Mouse (Mus musculus) left cerebral cortex, adult 11 months (tissue): ENCODE measurements at regions not wholly inside any gene's neighbourhood (a gene's known extent, or its start where the extent isn't known, plus 50 kb on each side); places are given as distances from the start of the nearest gene placed in this dataset.
A peak's percentile ranks its signal among the peaks of the same experiment; 100 is the strongest.

Experiments used
- DNase-seq: peaks from one replicate; pipeline ENCODE4 v3.0.0; 2022; ENCODE audit warnings: low spot score

DNA sequence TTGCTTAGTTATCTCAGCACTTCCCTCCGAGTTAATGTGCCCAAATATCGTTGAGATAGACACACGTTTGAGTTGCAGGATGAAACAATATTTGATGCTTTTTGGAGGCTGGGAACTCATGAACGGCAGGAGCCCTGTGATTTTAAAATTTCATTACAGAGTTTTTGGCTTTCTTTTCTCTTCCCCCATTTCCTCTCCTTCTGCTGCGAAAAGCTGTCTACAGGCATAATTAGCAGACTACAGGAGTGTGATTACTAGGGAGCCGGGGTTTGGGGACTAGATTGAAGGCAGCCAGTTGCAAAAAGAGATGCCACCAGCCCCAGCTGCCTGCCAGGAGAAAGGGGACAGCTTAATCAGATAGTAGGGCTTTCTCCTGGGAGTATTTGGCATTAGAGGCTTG lies 274.2 kb upstream of the Mki67 start:
- DNase-seq = no peak

DNA sequence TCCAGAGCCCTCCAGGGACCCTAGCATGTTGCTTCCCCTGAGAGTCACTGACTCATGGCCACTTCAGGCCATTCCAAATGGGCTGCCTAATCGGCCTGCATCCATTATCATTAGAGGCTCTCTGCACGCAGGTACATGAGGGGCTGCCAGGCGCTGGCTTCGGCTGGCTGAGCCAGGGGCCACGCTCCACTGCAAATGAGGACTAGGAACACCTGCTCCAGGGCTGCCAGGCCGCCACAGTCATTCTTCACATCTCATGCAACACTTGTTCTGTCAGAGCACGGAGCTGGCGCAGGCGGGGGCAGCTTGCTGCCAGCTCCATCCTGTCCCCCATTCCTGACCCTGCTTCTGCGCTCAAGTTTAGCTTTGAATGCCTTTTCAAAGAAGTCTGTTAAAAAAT lies 280.7 kb upstream of the Mki67 start:
- DNase-seq = no peak

DNA sequence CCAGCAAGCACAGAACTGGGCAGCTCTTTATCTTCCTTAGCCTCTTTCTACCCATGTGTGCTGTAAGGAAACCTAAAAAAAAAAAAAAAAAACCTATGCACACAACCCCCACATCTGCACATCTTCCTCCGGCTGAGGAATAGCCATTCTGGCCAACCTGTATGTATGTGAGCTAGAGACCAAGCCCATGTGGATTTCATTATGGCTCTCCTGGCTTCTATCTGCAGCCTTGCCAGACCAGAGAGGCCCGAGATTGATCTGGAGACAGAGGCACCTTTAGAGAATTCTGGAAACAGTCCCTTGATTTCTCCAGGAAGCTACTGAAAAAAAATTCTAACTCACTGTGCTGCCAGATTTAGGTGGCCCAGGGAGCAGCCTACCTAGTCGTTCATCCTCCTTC lies 281.5 kb upstream of the Mki67 start:
- DNase-seq = no peak

DNA sequence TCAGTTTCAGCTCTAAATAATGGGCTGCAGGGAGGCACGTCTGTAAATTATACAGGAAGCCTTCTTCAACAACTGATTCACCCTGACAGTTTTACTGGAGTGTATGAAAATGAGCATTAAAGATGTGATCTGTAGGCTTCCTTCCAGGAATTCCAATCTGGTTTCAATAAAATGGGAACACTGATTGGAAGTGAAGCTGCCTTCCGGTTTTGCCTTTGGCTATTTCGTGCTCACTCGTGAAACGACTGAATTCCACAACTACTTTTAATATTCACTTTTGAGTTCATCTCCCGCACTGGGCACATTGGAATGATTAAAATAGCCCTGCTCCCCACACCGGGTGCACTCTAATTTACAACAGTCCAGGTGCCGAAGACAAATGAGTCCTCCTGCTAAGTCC lies 286.2 kb upstream of the Mki67 start:
- no peak for DNase-seq

DNA sequence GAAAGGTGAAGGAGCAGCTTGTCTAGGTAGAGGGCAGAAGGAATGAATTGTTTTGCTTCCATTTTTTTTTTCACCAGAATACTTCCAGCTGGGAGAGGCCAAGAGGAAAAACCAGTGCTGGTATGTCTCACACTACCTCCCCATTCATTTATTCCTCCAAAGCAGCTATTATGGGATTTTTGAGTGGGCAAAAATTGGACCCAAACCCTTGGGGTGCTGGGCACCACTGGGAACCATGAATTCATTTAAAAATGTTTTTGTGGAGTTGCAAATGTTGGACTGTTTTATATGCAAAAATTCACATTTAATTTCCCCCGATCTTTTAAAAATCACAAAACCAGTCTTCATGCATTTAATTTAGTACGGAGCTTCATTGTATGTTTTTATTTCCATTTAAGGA lies 287.1 kb upstream of the Mki67 start:
- no peak for DNase-seq

DNA sequence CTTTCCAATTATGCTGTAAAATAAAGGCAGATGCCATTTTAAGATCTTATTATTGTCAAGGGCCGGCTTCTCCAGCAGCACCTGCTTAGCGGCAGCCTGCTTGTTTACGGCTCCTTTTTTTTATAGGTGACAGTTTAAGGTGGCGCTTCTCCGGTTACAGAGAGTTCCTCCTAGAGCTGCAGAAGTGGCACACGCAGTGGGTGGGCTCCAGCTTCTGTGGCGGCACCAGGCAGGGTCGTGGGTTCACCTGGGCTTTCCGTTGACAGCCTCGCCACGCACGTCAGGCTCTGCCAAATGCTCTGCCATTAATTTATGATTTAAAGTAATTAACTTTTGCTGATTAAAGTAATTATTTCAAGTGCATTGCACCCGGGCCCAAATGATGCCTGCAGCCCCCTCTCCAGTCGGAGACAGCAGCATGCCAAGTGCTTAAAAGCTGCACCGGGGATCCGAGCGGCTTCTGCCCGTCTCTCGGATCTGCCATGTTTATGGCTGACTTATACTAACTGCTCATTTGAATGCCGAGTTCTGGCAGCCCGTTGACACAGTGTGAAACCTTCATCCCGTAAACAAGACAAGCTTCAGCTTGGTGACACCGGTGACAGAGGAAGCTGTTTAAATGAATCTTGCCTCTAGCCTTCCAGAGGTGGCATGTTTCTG lies 291.8 kb upstream of the Mki67 start:
- DNase-seq = no peak

DNA sequence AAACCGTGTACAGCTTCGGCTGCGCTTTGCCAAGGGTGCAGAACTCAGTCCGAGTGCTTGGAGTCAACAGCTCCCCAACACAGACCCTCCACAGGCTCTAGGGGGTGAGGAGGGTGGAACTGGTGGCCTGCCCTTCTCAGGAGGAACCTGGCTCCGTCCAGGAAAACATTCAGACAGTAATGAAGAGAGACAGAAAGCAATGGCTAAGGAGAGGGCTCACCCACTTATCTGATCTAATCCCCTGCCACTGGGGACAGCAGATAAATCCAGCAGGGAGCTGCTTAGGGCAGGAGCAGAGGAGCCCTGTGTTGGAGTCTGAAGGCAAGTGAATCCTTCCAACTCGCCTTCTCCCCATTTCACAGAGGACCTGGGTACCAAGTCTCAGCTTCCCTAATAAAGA lies 292.3 kb upstream of the Mki67 start:
- DNase-seq = no peak

DNA sequence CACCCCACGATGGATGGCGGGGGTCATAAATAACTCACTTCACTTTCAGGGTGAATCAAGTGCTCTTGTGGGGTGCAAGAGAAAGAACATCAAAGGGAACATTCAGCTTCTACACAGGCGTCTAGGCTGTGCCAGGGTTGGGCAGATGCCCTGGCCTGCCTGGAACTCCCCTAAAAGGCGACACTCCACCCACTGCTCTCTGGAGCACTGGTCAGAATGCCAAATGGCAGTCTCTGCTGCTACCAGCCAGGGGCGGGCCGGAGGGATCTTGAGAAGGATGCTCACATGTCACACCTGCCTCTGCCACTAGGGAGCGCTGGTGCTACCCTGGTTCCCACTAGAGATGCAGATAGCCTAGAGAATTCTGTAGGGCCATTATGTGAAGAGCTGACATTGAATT lies 293.9 kb upstream of the Mki67 start:
- peak; percentile 64 for DNase-seq

DNA sequence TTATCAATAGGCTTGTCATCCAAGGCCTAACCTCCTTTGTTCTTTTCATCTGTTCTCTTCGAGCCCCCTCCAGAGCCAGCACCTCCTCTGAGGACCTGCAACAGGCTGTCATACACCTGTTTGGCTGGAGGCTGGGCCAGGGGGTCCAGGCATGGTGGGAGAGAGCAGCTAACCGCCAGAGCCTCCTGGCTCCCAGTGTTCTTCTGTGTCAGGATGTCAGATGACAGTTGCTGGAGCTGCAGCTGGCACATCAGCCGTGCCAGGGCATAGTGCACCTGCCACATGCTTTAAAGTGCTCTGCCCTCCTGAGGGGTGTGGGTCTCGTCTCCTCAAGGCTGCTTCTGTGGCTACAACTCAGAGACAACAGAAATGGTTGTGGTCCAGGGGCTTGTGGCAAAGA lies 298.5 kb upstream of the Mki67 start:
- DNase-seq = no peak

DNA sequence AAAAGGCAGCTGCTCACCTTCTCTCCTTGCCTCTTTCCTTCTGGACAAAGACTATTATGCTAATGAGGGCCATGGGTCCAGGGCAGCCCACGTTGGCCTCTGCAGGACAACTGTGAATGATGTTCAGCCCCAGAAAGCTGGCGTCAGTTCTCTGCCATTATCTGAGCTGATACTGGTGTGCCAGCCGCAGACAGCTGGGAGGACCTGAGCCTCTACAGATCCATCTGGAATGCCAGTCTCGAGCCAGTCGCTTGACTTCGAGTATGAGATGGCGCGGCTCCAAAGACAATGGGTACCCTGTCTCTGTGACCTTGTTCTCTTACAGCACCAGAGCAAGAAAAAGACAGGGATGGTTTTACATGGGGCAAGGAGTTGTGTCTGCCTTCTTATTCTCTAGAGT lies 300.8 kb upstream of the Mki67 start:
- DNase-seq = no peak

DNA sequence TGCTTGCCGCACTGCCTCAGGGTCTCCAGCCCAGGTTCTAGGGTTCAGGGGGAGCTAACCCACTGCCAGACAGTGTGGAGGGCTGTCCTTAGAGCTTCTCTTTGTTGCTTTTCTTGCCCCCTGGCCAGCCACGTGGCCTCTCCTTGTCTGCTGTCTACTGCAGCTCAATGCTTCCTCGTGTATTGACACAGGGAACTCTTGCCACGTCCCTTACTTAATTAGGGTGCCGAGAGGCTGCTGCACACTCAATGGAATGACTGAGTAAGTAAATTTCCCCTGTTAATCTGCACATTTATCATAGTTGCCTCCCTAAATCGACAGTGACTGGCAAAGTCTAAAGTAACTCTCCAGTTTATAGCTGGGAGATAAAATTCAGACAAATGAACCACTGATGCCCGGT lies 304.4 kb upstream of the Mki67 start:
- no peak for DNase-seq

DNA sequence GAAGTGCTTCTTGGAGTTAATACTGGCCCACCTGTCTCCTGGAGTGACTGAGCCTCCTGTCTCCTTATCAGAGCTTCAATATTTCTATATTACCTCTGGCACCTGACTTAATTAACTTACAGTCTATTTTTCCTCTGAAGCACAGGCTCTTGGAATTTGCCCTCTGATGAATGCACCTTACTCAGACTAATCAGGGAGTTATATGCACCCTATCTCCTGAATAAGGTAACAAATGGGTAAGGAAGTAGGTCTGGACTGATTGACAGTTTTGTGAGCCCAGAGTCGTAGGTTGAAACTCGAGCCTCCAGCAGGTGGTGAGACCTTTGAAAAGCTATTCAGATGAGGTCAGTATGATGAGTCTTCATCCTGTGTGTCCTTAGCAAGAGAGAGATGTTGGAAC lies 304.9 kb upstream of the Mki67 start:
- DNase-seq = no peak

DNA sequence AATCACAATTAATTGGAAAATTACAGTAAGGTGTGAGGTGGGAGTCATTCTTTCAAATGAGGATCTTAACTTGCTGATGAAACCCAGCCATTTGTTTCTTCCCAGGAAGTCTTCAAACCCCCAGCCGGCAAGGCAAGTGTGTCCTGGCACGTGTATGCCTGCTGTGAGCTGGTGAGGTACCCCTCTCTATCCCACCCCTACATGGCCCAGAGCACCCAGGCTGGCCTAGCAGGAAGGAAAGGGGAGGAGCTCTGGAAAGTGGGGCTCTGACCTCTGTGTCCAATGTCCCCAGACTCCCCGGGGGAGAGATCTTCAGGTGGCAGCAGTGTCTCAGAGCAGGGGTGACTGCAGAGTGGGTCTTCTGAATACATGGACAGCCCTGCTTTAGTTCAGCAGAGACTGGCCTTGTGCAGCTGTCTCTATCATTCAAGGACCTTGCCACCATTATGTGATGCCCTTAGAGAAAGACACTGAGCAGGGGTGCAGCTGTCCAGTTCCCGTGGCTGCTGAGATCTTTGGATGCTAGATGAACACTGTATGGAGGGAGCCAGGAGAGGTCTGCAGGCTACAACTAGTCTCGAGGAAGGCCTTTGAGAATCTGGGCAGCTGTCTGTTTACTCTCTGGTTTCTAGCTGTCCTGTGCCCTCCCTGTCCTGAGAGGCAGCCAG lies 306.8 kb upstream of the Mki67 start:
- DNase-seq = no peak

DNA sequence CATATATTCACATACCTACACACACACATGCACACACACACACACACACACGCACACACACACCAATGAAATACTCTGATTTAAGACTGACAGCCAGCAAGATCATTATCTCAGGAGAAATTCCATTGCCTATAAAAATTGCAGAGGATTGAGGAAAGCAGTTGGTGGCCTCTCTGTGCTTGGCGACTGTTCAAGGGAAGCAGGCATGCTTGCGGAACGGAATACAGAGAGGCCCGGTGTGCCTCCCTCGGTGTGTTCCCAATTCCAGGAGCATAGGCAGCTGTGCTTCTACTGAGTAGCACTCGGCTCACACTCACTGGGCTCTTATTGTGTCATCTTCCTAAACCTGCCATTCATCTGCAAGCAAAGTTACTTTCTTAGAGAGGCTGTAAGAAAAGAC lies 310.3 kb upstream of the Mki67 start:
- no peak for DNase-seq

DNA sequence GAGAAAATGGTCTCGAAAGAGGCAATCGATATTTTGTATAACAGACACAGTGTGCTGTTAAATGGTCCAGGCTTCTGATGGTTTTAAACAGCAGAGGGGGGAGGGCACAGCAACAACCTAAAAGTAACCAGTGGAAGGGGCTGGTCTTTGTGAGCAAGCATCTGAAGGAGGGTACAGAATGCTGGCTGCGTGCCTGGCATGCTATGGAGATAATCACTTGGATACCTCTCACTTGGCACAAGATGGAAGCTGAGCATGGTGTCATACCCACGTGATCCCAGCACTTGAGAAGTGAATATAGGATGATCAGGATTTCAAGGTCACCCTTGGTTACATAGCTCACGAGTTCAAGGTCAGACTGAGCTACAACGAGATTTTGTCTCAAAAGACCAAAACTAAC lies 315.9 kb upstream of the Mki67 start:
- no peak for DNase-seq

DNA sequence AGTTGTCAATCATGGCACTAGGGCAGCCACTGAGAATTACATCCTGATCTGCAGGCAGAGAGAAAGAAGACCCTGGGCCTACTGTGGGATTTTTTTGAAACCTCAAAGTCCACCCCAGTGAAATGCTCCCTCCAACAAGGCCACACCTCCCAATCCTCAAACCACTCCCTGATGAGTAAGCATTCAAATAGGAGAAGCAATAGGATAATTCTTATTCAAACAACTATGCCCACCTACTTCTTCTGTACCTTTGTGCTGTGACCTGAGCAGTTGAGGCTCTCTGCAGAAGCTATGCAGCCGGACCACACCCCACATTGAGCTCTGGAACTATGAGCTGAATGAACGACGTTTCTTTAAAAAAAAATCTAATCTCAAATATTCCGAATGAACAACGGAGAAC lies 317.4 kb upstream of the Mki67 start:
- DNase-seq = no peak

DNA sequence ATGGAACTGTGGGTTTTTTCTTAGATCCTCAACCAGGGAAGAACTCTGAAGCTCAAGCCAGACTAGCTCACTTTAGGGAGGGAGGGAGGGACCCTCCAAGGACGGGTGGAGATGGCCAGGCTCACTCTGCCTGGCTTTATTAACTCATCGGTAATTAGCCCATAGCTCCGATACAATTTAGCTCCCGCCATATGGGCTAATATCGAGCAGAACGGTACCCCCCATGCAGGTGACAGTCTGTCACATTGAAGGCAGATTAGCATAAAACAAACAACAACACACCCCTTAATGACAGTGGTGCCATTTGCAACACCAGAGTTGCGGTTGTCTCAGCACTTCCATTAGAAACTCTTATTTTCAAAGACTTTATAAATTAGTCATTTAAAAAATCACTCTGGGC lies 319.6 kb upstream of the Mki67 start:
- DNase-seq = no peak

DNA sequence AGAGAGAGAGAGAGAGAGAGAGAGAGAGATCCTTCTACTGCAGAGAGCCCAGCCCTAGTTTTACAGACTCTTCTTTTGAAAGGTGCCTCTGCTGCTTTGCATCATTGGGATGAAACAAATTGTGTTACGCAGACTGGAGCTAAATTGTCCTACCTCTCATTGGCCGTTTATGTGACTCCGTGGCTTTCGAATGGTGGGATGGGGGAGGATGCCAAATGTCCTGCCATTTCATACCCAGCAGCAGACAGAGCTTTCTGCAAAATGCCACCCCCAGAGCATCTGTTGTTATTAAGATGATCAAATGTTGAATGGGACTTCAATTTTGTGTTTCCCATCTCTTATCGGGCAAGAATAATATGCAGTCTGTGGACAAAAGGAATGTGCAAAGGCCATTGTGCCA lies 321.9 kb upstream of the Mki67 start:
- DNase-seq = no peak

DNA sequence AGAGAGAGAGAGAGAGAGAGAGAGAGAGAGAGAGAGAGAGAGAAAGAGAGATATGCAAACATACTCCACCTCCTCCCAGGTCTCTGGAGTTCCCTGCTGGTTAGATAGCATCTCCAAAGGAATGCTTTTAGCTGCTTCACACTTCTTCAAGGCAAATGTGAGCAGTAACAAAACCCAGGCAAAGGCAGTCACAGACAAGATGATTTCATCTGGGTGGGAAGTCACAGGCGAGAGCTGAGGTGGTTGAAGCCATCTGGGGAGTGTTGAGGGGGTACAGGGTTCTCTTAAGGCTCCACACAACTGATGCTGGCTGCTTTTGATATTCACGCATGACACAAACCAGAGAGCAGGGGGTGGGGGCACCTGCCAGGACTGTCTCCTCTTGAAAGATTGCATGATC lies 322.7 kb upstream of the Mki67 start:
- DNase-seq = no peak

DNA sequence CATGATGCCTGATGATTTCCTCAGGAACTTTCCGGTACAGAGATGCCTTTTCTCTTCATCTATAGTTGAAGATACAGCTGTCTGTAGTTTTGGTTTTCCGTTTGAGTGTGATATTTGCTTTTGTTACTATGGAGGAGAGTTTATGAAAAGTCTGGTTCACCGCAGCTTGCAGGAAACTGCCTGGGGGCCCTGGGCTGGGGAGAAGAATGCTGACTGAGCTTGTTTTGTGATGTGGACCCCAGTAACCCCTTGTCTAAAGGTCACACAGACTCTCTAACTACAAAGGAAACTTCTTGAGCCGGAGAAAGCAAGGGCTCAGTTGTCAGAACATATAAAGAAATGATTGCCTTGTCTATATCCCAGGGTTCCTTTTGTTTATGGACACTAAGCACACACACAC lies 325.8 kb upstream of the Mki67 start:
- no peak for DNase-seq

DNA sequence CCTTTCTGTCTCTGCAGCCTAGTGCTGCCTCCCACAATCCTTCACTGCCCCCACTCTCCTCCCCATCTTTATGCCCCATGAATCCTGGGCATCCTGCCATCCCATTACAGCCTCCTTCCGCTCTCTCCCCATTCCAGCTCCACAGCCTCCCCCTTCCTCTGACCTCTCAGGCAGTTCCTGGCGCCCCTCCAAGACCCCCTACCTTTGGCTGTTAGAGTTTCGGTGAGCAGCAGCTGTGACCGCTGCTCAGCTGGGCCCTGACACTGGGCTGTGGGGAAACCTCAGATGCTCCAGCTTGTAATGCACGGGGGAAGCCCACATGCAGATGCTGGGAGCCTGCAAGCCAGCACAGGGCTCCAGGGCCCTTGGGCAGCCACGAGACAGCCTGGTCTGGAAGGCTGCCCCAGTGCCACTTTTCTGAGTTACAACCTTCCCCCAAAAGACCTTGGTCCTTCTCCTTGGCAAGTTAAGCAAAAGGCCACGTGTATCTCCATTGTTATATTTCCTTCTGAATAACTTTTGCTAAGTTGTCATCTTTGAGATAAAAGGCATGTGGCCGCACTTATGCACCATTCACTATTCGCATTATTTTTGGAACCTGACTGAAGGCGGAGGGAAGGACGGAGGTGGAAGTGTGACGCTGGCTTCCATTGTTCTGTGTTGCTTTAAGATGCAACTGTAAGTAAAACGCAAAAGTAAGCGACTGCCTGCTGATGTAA lies 330.6 kb upstream of the Mki67 start:
- DNase-seq = peak; percentile 53

DNA sequence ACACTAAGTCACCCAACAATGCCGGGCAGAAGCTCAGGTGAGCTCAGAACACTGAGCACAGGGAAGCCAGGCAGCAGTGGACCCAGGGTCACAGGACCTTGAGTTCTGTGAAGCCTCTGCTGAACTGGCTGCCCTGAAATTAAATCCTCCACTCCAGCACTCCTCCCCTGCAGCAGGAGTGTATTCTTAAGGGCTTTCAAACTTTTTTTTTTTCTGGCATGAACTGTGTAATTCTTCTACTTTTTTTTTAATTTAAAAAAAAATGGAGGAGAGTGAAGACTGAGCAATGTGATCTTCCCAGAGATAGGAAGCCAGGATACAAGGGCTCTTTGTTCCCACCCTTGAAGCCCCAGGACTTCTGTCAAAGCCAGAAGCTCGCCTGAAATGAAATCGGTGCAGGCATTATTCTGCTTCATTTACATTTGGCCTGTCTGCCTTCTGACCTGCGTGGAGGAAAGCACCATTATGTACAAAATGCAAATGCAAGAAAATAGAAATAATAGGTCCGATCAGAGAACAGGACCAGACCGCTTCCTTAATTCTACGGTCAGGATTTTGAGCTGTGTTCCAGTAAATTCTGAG lies 331.3 kb upstream of the Mki67 start:
- no peak for DNase-seq

DNA sequence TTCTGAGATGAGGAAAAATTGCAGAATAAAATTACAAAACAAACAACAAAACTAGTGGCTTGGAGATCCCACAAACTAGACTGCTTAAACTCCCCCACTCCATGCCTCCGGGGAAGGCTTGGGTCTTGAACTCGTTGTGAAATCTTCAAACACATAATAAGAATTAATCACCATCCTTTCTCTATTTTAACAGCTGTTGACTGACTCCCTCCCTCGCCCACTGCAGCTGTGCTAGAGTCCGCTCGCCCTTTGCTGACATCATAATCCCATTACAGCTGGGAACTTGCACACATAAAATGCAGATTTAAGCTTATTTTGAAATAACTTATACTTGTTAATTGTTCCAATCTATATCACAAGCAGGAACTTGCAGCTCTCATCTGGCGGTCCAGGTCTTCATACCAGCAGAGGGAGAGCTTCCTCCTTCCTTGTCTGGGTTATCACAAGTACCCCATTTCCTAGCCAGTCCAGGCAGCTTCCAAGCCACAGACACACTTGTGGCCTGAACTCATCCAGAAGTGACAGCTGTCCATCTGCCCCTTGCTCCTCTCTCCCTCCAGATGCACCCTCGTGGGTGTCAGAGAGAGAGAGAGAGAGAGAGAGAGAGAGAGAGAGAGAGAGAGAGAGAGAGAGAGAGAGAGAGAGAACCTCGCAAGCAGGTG lies 332.9 kb upstream of the Mki67 start:
- no peak for DNase-seq
